Mouse (Mus musculus) right cerebral cortex, postnatal 14 days (tissue): Measurements from ENCODE around the gene Acyp1.

Source experiments
- DNase-seq: peaks from one replicate; pipeline ENCODE4 v3.0.0; 2022

Gene Acyp1

DNA sequence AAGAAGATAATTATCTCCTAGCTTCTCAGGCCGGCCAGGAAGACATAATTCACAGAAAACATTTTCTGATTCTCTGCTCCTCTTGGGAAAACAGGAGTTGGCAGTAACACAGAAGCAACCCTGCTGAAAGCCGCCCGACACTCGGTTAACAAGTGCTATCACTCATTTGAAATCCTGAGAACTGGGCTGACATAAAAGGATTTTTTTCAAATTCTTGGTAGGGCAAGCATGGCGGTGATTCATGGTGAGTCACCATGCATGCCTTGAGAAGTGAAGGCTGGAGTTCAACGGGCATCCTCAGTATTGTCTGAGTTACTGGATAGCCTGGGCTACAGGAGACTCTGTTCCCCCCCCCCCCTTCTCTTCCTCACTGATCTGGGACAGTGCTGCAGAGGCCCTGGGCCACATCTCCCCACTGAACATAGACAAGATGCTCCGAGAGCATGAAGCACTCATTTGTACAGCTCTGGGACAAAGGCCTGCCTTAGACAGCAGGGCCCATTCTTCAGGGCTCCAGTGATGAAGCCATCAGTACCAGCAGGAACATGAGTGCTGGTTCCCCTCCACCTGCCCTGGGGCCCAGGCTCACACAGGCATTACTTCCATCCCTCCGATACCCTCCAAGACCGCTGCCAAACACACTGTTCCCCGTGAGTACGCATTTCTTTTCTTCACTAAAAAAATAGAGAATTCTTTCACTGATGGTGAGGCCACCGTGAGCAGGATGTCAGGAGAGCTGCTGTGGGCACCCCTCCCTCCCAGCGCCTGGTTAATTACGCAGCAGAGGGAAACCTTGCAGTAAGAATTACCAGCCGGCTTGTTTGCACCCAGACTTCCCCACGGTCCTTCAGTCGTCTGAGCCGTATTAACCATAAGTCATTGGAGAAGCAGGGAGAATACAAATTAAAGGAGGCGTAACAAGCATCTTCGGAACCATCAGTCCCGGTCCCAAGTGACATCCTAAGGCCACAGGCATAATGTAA lies 54.6 kb downstream of the Acyp1 start:
- DNase-seq = no peak

DNA sequence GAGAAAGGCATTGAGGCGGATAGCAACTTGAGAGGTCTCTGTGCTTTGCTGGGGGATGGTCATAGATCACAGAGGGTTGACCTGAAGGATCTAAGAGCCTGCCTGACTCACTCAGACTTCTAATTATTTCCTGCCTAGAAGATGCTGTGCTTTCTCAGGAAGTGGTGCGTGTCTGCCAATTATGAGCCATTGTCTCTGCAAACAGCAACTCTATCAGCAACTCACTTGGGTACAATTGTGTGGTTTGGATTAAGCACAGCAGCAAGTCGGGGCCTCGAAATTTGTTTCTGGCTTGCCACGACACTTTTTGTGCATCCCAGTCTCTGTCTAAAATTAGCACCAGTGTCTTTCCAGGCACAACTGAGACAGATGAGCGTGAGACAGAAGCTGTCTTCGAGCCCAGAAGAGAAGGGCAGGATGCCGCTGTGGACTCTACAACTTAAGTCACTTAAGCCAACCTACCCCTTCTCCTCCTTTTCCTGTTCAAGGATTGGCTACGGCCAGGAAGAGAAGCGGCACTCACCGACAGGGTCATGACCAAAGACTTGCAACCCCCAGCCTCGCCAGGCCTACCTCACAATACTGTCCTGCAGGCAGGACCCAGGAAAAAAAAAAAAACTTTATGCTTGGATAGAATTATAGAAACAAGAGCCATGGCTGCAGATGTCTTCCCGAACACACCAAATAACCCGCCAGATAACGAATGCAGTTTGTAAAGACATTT lies 60.2 kb downstream of the Acyp1 start:
- DNase-seq = no peak

DNA sequence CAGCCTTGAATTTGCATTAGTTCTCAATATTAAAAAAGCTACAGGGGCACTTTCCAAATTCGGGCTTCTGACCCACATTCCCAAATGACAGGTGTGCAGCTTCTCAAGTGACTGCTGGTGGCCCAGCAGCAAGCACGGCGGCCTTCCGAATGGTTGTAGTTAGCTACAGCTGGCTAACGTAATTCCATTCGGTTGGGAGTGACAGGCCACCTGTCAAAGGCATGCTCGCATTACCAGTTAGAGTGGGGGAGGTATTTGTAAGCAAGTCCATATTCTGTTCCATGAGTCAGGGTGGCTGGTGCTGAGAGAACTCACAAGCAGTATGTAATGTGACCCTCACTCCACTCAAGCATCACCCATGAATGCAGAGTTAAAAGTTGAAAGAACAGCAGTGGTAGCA lies 61.0 kb downstream of the Acyp1 start:
- no peak for DNase-seq
